Mouse (Mus musculus): ENCODE results near the gene Lrrc31.
A peak's percentile ranks its signal among the peaks of the same experiment; 100 is the strongest.
"Not testable (repeated sequence)": the region's sequence is repeated elsewhere in the genome, so short reads cannot be mapped to it uniquely, and the experiment has no call there.

Gene Lrrc31

GRCm38 (mm10) chr3:30699711-30700505 is at the start of gene Lrrc31:
TSS of gene Lrrc31 (minus strand) at chr3:30699843.
- not testable (repeated sequence) for DNase-seq

DNA sequence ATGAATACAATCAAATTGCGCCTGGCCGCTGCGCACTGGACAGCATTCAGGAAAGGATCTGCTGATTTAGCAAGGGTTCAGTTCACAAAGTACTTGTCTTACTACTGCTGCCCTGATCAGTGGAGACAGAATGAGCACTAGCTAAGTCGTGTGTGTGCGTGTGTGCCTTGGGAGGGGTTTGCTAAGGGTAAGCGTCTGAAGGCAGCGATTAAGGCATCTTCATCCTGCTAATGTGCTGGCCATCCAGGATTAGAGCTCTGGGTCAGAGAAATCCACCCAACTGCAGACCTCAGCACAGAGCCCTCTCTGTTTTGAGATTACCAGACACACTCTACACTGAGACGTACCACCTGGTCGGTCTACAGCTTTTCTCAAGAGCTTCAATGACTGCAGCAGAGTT is 48.7 kb upstream of the Lrrc31 start:
- DNase-seq: no peak

GRCm38 (mm10) chr3:30746006-30746405 is 46.4 kb upstream of the Lrrc31 start, which contains the start of gene Samd7:
TSS of gene Samd7 (plus strand) at chr3:30746293.
- no peak for DNase-seq

DNA sequence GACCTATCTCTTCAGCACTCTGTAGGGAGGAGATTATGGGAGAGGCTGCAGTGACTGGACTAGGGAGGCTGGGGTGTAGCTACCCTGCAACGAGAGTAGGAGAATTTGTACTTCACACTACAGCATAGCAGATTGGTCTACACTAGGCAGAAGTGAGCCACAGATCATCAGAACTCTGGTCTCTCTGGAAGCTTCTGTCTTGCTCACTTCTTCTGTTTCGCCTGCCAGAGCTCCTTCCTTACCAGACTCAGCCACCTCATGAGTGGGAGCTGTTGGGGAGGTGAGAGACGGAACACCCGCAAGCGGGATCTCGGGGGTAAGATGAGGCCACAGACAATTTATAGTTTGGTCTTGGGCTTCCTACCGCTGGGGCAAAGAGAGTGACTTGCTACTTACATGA is 43.2 kb upstream of the Lrrc31 start:
- no peak for DNase-seq

DNA sequence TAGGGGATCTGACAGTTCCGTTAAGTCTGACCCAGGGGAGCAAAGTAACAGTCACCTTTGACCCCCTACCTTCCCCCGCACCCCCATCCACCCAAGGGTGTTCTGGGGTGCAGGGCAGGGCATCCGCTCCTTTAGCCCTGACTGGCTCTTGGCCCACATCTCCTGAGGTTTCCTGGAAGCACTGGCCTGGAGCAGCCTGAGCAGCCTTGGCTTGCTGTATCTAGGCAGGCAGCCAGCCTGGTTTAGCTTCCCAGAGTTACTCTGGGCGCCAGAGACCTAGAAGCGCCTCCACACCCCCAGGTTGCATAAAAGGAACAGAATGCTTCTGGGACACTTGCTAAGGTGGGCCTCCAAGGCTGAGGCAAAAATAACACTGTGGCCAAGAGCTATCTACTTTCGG is 41.7 kb upstream of the Lrrc31 start:
- DNase-seq: peak; percentile 3

DNA sequence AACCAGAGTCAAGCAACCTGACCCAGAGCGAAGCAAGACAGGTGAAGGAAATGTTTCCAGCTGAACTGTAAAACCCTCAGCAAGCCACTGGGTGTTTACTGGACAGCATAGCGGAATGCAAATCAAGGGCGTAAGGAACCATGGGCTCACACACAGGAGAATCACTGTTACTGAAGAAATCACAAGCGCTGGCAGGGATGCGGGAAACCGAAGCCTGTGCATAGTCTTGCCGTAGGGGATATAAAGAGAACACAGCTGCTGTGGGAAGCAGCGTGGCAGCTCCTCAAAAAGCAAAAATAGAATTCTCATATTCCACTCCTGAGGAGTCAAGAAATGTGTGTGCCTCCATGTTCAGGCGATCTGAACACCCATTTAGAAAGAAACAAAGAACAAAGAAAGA is 37.2 kb upstream of the Lrrc31 start:
- no peak for DNase-seq

DNA sequence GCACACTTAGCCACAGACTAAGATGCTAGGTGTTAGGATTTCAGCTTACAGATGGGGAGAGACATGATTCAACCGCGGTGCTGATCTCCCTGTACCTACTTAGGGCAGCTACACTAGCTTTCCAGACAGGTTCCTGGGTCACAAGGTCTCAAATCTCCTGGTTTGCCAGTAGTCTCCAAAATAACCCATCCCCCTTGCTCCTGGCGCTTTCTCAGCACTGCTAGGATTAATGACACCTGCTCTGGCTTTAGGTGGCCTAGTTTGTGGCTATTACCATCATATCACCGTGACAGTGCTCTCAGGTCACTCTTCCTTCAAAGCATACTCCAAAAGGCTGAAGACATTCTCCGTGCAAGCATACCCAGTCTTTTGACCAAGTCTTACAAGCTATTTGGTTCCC is 29.4 kb upstream of the Lrrc31 start:
- no peak for DNase-seq

GRCm38 (mm10) chr3:30727209-30727608 is 27.6 kb upstream of the Lrrc31 start:
- DNase-seq: no peak

- DNase-seq: no peak
These were observed 25.9 kb upstream of the Lrrc31 start for GRCm38 (mm10) chr3:30725514-30725913.

DNA sequence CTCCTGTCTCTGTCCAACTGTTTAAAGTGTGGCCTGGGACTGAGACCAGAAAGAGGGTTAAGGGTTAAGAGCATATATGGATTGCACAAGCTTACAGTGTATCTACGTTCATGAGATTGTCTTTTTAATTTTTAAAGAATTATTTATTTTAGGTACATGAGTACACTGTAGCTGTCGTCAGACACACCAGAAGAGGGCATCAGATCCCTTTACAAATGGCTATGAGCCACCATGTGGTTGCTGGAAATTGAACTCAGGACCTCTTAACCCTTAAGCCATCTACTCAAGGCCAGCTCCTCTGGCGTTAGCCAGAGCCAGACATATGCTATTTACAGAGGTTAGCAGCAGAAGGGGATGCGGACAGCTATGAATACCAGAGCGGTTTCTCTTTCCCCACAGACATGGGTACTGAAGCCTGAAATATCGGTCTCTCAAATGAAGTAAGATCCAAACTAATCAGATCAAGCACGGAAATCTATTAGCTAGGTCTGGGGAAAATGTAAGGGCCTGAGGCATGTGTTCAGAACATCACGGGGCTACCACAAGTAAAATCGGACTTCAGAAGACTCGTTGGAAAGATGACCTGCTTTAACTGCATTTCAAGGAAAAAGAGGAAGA is 25.3 kb upstream of the Lrrc31 start:
- no peak for DNase-seq

GRCm38 (mm10) chr3:30724105-30724824 is 24.6 kb upstream of the Lrrc31 start:
- DNase-seq: no peak

- DNase-seq: no peak
These were observed 23.5 kb upstream of the Lrrc31 start for GRCm38 (mm10) chr3:30723179-30723578.

DNA sequence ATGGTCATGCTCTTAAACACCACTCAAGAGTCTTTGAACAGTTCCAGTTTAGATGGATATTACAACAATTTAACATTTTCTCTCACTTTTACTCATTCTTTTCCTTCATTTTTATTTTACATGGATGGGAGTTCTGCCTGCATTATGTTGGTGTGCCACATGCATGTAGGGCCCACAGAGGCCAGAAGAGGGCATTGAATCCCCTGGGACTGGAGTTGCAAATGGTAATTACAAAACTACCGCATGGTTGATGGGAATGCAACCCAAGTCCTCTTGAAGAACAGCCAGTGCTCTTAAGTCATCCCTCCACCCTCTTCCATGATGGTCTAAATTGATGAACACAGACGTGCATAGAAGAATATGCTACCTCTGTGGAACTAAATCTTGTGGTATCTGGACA is 22.8 kb upstream of the Lrrc31 start:
- no peak for DNase-seq

DNA sequence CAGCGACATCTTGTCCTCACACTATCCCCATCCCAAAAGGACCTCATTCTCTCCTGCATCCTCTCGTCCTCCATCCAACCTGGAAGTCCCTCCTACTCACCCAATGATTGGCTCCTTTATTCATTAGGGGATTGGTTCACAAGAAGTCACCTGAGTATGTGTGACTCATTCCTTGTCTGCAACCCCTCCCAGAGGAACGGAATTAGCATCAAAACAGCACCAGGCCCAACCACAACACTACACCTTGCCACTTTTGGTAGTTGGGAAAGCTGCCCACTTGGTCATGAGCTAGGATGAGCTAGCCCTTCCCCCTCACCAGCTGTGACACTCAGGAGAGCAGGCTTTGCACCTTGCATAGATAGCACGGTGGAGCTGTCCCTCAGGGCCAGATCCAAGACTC is 22.4 kb upstream of the Lrrc31 start:
- DNase-seq: no peak

- no peak for DNase-seq
These were observed 19.0 kb upstream of the Lrrc31 start for GRCm38 (mm10) chr3:30718649-30719048.

DNA sequence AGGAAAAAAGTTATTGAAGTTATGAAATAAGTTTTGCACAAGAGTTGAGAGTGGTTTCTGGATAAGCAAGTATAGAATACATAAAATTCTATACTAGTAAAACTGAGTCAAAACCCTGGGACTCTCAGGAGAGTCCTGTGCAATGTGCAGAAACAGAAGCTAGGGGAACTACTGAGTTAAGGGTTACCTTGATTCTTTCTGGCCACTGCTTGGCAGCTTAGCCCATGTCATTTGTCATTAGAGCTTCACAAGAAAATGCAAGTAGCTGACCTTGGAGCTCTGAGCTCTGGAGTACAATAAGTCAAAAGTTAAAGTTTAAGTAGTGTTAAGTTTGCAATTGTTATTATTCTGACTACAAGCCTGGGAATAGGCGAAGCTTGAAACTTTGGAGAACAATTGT is 13.7 kb upstream of the Lrrc31 start:
- no peak for DNase-seq

- DNase-seq: no peak
These were observed 10.5 kb upstream of the Lrrc31 start for GRCm38 (mm10) chr3:30710191-30710590.

GRCm38 (mm10) chr3:30706614-30707276 is 7.1 kb upstream of the Lrrc31 start:
- DNase-seq: no peak

DNA sequence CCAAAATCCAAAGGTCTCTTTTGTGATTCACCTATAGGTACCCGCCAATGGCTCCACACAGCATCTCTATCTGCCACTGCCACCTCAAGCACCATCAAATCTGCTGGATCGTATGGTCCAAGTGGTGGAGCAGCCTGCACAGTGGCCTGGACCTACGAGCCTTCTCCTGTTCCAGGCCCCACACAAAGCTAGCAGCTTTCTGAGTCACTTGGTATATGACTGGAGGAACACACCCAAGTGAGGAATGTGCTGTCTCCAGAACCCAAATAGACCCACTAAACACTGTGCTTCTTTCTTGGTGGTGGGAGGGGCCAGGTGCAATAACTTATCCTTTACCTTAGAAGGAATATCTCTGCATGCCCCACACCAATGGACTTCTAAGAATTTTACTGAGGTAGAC is 6.3 kb upstream of the Lrrc31 start:
- no peak for DNase-seq

DNA sequence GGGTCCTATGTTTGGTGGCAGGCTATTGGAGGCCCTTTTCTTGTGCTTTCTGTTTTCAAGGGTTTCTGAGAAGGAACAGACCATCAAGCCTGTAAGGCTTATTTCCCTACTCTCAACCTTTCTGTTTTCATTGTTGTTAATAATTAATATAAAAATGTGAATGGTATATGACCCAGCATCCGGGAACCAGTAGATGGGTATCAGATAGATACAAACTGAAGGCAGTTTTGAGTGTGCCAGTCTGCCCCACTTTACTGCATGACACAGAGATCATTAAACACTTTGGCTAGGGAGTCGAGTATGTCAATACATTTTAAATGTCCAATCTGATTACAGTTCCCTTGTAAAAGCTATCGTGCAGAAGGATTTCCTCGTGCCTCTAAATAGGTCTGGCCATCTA is 1.8 kb downstream of the Lrrc31 start:
- no peak for DNase-seq

DNA sequence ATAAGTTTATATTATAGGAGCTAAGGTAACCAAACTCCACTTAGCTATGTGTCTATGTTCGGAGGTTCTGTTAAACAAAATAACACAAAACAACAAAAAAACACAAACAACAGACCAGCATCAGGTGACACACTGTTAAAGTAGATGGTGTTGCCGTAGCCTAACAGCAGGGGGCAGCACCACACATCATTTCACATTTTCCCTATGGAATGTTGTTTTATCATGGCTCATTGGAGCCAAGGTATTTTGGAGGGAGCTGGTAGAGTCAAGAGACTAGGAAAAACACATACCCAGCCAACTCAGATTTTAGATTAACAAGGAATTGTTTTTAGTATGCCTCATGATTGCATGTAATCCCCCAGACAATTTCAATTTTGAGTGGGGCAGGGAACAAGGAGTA is 3.3 kb downstream of the Lrrc31 start:
- peak; percentile 36 for DNase-seq

DNA sequence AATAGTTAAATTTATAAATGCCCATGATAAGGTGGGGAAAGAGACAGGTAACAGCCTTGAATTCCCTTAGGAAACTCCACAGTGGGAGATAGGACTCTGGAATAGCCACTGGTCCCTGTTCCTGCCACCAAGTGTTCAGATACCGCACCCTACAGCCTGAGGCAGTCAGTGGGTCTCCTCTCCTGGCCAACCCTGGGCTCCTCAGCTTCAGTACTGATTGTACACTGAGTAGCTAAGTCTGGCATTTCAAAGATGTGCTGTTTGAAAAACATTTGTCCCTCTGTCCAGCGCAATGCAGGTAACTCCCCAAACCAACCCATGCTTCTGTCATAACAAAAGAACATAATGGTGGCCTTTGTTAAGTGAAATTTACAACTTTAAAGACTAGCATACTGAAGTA is 4.0 kb downstream of the Lrrc31 start:
- no peak for DNase-seq

GRCm38 (mm10) chr3:30690976-30691375 is 8.7 kb downstream of the Lrrc31 start:
- DNase-seq: no peak
